Mouse (Mus musculus) forebrain, embryonic 13.5 days (tissue): ENCODE data around the gene Cd320. TPM values are rescaled to one million over a fixed set of nuclear protein-coding genes. Genes with fewer than 3 reads are reported as not detected.

Source experiments
- ATAC-seq: fragments of 200-750 bp; cut with Nextera tagmentation; 2 replicates; pipeline ENCODE4 v1.8.0; 2017
- H3K27ac ChIP-seq: fragments of 300-500 bp; sonication (generic); 2 replicates; pipeline ENCODE4 v1.5.1; 2015; ENCODE audit warnings: inconsistent platforms, mild to moderate bottlenecking, moderate library complexity
- H3K27me3 ChIP-seq: fragments of 300-500 bp; sonication (generic); 2 replicates; pipeline ENCODE4 v1.6.1; 2015; ENCODE audit warnings: mild to moderate bottlenecking, inconsistent platforms
- H3K36me3 ChIP-seq: fragments of 300-500 bp; sonication (generic); 2 replicates; pipeline ENCODE4 v1.6.1; 2015; ENCODE audit warnings: mild to moderate bottlenecking, inconsistent platforms; ENCODE audit not compliant: poor library complexity, severe bottlenecking
- H3K4me1 ChIP-seq: fragments of 300-500 bp; sonication (generic); 2 replicates; pipeline ENCODE4 v1.6.1; 2015; ENCODE audit warnings: inconsistent platforms
- H3K4me2 ChIP-seq: fragments of 300-500 bp; sonication (generic); 2 replicates; pipeline ENCODE4 v1.6.1; 2015; ENCODE audit warnings: inconsistent platforms, mild to moderate bottlenecking, moderate library complexity
- H3K4me3 ChIP-seq: fragments of 300-500 bp; sonication (generic); 2 replicates; pipeline ENCODE4 v1.5.1; 2015; ENCODE audit warnings: mild to moderate bottlenecking, inconsistent platforms
- H3K9ac ChIP-seq: fragments of 300-500 bp; sonication (generic); 2 replicates; pipeline ENCODE4 v1.6.1; 2015; ENCODE audit warnings: mild to moderate bottlenecking, inconsistent platforms
- H3K9me3 ChIP-seq: fragments of 300-500 bp; sonication (generic); replicated peaks from 2 replicates; pipeline ENCODE4 v1.6.1; 2016; ENCODE audit warnings: inconsistent platforms
- WGBS: fragments of 180-500 bp; shearing (Covaris S2); methylation state at CpG from one replicate; pipeline ENCODE4 v1.1.7; 2015; 5-methylcytosine and 5-hydroxymethylcytosine counted together
- polyA plus RNA-seq: library from polyadenylated mRNA; unstranded; fragments of >200 nt; fragmentation: Nextera tagmentation; extraction: Ambion mirVana; gene quantifications from 2 replicates; pipeline ENCODE4 v1.2.1, GENCODE M21; 2015

The Cd320 gene
- polyA plus RNA-seq, result 60.1 and 66.1 TPM in 2 replicates

GRCm38 (mm10) chr17:33842966-33843795 is at the start of gene Cd320:
Gene Cd320 (plus strand): TSS chr17:33843091.
- peaks cover 30% of the 10 kb centered on the region for H3K36me3 ChIP-seq
- H3K4me1 ChIP-seq, result peaks cover 18% of the 10 kb centered on the region
- H3K4me3 ChIP-seq, result peak within 1 kb of the TSS; percentile 90
- peak within 1 kb of the TSS; percentile 81 for H3K9ac ChIP-seq
- WGBS, result under 1% methylated on average over 44 of the region's 45 CpGs
- H3K4me2 ChIP-seq, result peak within 1 kb of the TSS; percentile 96
- peak within 1 kb of the TSS; percentile 59; the same call in 1 of the 2 replicates for H3K27ac ChIP-seq
- peak; percentile 97 for ATAC-seq
- no peaks in the 10 kb centered on the region for H3K27me3 ChIP-seq
- no peaks in the 10 kb centered on the region for H3K9me3 ChIP-seq

GRCm38 (mm10) chr17:33798306-33798705 is 44.6 kb upstream of the Cd320 start:
- H3K4me3 ChIP-seq, result no peak overlapping the region
- no peak overlapping the region for H3K4me2 ChIP-seq
- H3K9ac ChIP-seq, result no peak overlapping the region
- no peaks in the 10 kb centered on the region for H3K36me3 ChIP-seq
- no peaks in the 10 kb centered on the region for H3K9me3 ChIP-seq
- no peaks in the 10 kb centered on the region for H3K27me3 ChIP-seq
- H3K27ac ChIP-seq, result no peak overlapping the region
- H3K4me1 ChIP-seq, result no peaks in the 10 kb centered on the region
- no peak for ATAC-seq
- 40% methylated on average over 3 of the region's 3 CpGs for WGBS

GRCm38 (mm10) chr17:33799277-33799676 is 43.6 kb upstream of the Cd320 start:
- WGBS, result 74% methylated on average over 1 of the region's 1 CpGs
- no peaks in the 10 kb centered on the region for H3K9me3 ChIP-seq
- no peaks in the 10 kb centered on the region for H3K4me1 ChIP-seq
- no peak overlapping the region for H3K9ac ChIP-seq
- H3K36me3 ChIP-seq, result no peaks in the 10 kb centered on the region
- H3K27me3 ChIP-seq, result no peaks in the 10 kb centered on the region
- no peak for ATAC-seq
- H3K4me3 ChIP-seq, result no peak overlapping the region
- H3K4me2 ChIP-seq, result no peak overlapping the region
- no peak overlapping the region for H3K27ac ChIP-seq

GRCm38 (mm10) chr17:33802221-33802620 is 40.7 kb upstream of the Cd320 start:
- Histone ChIP-seq H3K36me3 (no peaks in the 10 kb centered on the region), H3K27me3 (peaks cover 2% of the 10 kb centered on the region; the same call in 1 of the 2 replicates), H3K4me1 (no peaks in the 10 kb centered on the region), H3K9ac (no peak overlapping the region), H3K4me2 (no peak overlapping the region), H3K9me3 (no peaks in the 10 kb centered on the region), H3K27ac (no peak overlapping the region), H3K4me3 (no peak overlapping the region)
- WGBS, result 1% methylated on average over 2 of the region's 2 CpGs
- no peak for ATAC-seq

- Histone ChIP-seq H3K36me3 (no peaks in the 10 kb centered on the region), H3K9me3 (no peaks in the 10 kb centered on the region)
- WGBS, result 58% methylated on average over 4 of the region's 4 CpGs
Observed at GRCm38 (mm10) chr17:33804205-33804604, 38.7 kb upstream of the Cd320 start.

GRCm38 (mm10) chr17:33804745-33805144 is 38.1 kb upstream of the Cd320 start:
- WGBS, result 67% methylated on average over 1 of the region's 1 CpGs
- no peak overlapping the region for H3K4me3 ChIP-seq
- no peaks in the 10 kb centered on the region for H3K36me3 ChIP-seq
- no peak overlapping the region for H3K4me2 ChIP-seq
- H3K4me1 ChIP-seq, result no peaks in the 10 kb centered on the region
- no peak for ATAC-seq
- H3K9me3 ChIP-seq, result no peaks in the 10 kb centered on the region
- H3K27me3 ChIP-seq, result peaks cover 2% of the 10 kb centered on the region; the same call in 1 of the 2 replicates
- H3K27ac ChIP-seq, result no peak overlapping the region
- H3K9ac ChIP-seq, result no peak overlapping the region

More at GRCm38 (mm10) chr17:33804205-33804604, 38.7 kb upstream of the Cd320 start:
- ATAC-seq, result no peak
- Histone ChIP-seq H3K4me3 (no peak overlapping the region), H3K9ac (no peak overlapping the region), H3K4me1 (no peaks in the 10 kb centered on the region), H3K27ac (no peak overlapping the region), H3K4me2 (no peak overlapping the region), H3K27me3 (peaks cover 2% of the 10 kb centered on the region; the same call in 1 of the 2 replicates)

- Histone ChIP-seq H3K27me3 (peaks cover 16% of the 10 kb centered on the region), H3K36me3 (no peaks in the 10 kb centered on the region), H3K4me2 (no peak overlapping the region), H3K9ac (no peak overlapping the region), H3K4me3 (no peak overlapping the region), H3K4me1 (0 out of 2 replicates have a peak, but pooled peaks cover 11% of the 10 kb centered on the region), H3K27ac (no peak overlapping the region), H3K9me3 (no peaks in the 10 kb centered on the region)
- WGBS, result 62% methylated on average over 8 of the region's 9 CpGs
- ATAC-seq, result no peak
Observed at GRCm38 (mm10) chr17:33807181-33807888, 35.6 kb upstream of the Cd320 start.

GRCm38 (mm10) chr17:33808192-33808591 is 34.7 kb upstream of the Cd320 start:
- H3K27me3 ChIP-seq, result peaks cover 24% of the 10 kb centered on the region
- no peak overlapping the region for H3K27ac ChIP-seq
- H3K4me1 ChIP-seq, result 0 out of 2 replicates have a peak, but pooled peaks cover 11% of the 10 kb centered on the region
- H3K4me2 ChIP-seq, result no peak overlapping the region
- H3K9me3 ChIP-seq, result no peaks in the 10 kb centered on the region
- H3K4me3 ChIP-seq, result no peak overlapping the region
- no peaks in the 10 kb centered on the region for H3K36me3 ChIP-seq
- no peak for ATAC-seq
- H3K9ac ChIP-seq, result 0 out of 2 replicates have a peak overlapping the region, but pooled peaks have one; percentile 21
- WGBS, result 49% methylated on average over 10 of the region's 10 CpGs

- Histone ChIP-seq H3K4me3 (peak within 1 kb of the TSS; percentile 47), H3K27me3 (peaks cover 21% of the 10 kb centered on the region), H3K27ac (no peak within 1 kb of the TSS), H3K9me3 (no peaks in the 10 kb centered on the region), H3K4me1 (0 out of 2 replicates have a peak, but pooled peaks cover 11% of the 10 kb centered on the region), H3K36me3 (no peaks in the 10 kb centered on the region), H3K9ac (peak within 1 kb of the TSS; percentile 60), H3K4me2 (peak within 1 kb of the TSS; percentile 77)
- ATAC-seq, result peak; percentile 100
- under 1% methylated on average over 36 of the region's 36 CpGs for WGBS
Observed at GRCm38 (mm10) chr17:33810334-33811141, 32.4 kb upstream of the Cd320 start, which contains the start of gene Kank3. Gene Kank3 (plus strand): TSS chr17:33810519.

- peaks cover 21% of the 10 kb centered on the region for H3K27me3 ChIP-seq
- WGBS, result 29% methylated on average over 7 of the region's 7 CpGs
- peak overlapping the region; percentile 60; the same call in 1 of the 2 replicates for H3K9ac ChIP-seq
- H3K27ac ChIP-seq, result no peak overlapping the region
- no peaks in the 10 kb centered on the region for H3K36me3 ChIP-seq
- ATAC-seq, result no peak
- no peaks in the 10 kb centered on the region for H3K9me3 ChIP-seq
- peak overlapping the region; percentile 47 for H3K4me3 ChIP-seq
- peak overlapping the region; percentile 77 for H3K4me2 ChIP-seq
- H3K4me1 ChIP-seq, result 0 out of 2 replicates have a peak, but pooled peaks cover 11% of the 10 kb centered on the region
Observed at GRCm38 (mm10) chr17:33811142-33811516, 31.8 kb upstream of the Cd320 start.

GRCm38 (mm10) chr17:33812475-33812874 is 30.4 kb upstream of the Cd320 start:
- Histone ChIP-seq H3K9ac (no peak overlapping the region), H3K27ac (no peak overlapping the region), H3K27me3 (peaks cover 21% of the 10 kb centered on the region), H3K9me3 (no peaks in the 10 kb centered on the region), H3K4me1 (peaks cover 17% of the 10 kb centered on the region; the same call in 1 of the 2 replicates), H3K36me3 (no peaks in the 10 kb centered on the region), H3K4me2 (0 out of 2 replicates have a peak overlapping the region, but pooled peaks have one; percentile 2), H3K4me3 (no peak overlapping the region)
- WGBS, result 68% methylated on average over 3 of the region's 3 CpGs
- ATAC-seq, result no peak
